Mouse (Mus musculus) monocyte, adult 2 months (primary cell): ENCODE results near the gene Polr2g.

Experiments used
- DNase-seq, 2 experiments: peaks; one replicate each; pipeline ENCODE4 v3.0.0; 2022; ENCODE audit warnings: low spot score in 2 of 2, low read depth in 1 of 2

Gene Polr2g

GRCm38 (mm10) chr19:8765562-8765961 lies 32.8 kb downstream of the Polr2g start:
- no peak for DNase-seq

GRCm38 (mm10) chr19:8763276-8763675 lies 35.1 kb downstream of the Polr2g start:
- no peak for DNase-seq

- no peak for DNase-seq
These were observed 37.6 kb downstream of the Polr2g start for GRCm38 (mm10) chr19:8760757-8761156.

GRCm38 (mm10) chr19:8758899-8759298 lies 39.5 kb downstream of the Polr2g start:
- no peak for DNase-seq

GRCm38 (mm10) chr19:8757471-8757998 lies 40.8 kb downstream of the Polr2g start:
- no peak for DNase-seq

- DNase-seq, result peak; percentile 62 to 86
These were observed 41.6 kb downstream of the Polr2g start, which contains the start of gene Nxf1 for GRCm38 (mm10) chr19:8756635-8757387. Gene Nxf1, plus strand, starts transcription at chr19:8757073.

GRCm38 (mm10) chr19:8755652-8756051 lies 42.7 kb downstream of the Polr2g start:
- DNase-seq, result no peak

- no peak for DNase-seq
These were observed 51.0 kb downstream of the Polr2g start for GRCm38 (mm10) chr19:8747368-8747767.

- no peak for DNase-seq
These were observed 53.0 kb downstream of the Polr2g start for GRCm38 (mm10) chr19:8745382-8745781.
